Mouse (Mus musculus) testis, adult 2 months (tissue): ENCODE data around the gene Plvap. TPM values are rescaled to one million over a fixed set of nuclear protein-coding genes. Genes with fewer than 3 reads are reported as not detected.
"Not testable (repeated sequence)": the region's sequence is repeated elsewhere in the genome, so short reads cannot be mapped to it uniquely, and the experiment has no call there.

Experiments used
- H3K27ac ChIP-seq: fragments of 200-500 bp; 2 replicates; pipeline ENCODE4 v1.5.1; 2012; ENCODE audit warnings: low read depth, low read length; ENCODE audit not compliant: control insufficient read depth, insufficient read depth
- H3K27me3 ChIP-seq: fragments of 200-500 bp; 2 replicates; pipeline ENCODE4 v1.6.1; 2012; ENCODE audit warnings: mild to moderate bottlenecking, low read length, moderate library complexity; ENCODE audit not compliant: control insufficient read depth, insufficient read depth
- H3K36me3 ChIP-seq: fragments of 200-500 bp; 2 replicates; pipeline ENCODE4 v1.6.1; 2012; ENCODE audit warnings: mild to moderate bottlenecking, low read length; ENCODE audit not compliant: control insufficient read depth, insufficient read depth
- H3K4me1 ChIP-seq: fragments of 200-500 bp; 2 replicates; pipeline ENCODE4 v1.6.1; 2012; ENCODE audit warnings: low read length; ENCODE audit not compliant: control insufficient read depth, insufficient read depth
- H3K4me3 ChIP-seq: fragments of 200-500 bp; 2 replicates; pipeline ENCODE4 v1.5.1; 2012; ENCODE audit warnings: low read depth, mild to moderate bottlenecking, low read length, moderate library complexity, mixed read lengths; ENCODE audit not compliant: control insufficient read depth
- CTCF ChIP-seq: fragments of 200-500 bp; IDR thresholded peaks from 2 replicates; pipeline ENCODE4 v1.5.1; 2012; ENCODE audit warnings: low read depth, mild to moderate bottlenecking, inconsistent platforms, low read length, moderate library complexity; ENCODE audit not compliant: control insufficient read depth, insufficient read depth, insufficient replicate concordance
- POLR2A ChIP-seq: fragments of 200-500 bp; IDR thresholded peaks from 2 replicates; pipeline ENCODE4 v1.6.1; 2012; ENCODE audit warnings: low read depth, mild to moderate bottlenecking, inconsistent platforms, low read length, moderate library complexity; ENCODE audit not compliant: control insufficient read depth
- polyA plus RNA-seq: library from polyadenylated mRNA; depleted of rRNA; stranded (reverse); fragments of >200 nt; gene quantifications from 2 replicates; pipeline ENCODE4 v1.2.3, GENCODE M21; 2012

Gene Plvap
- polyA plus RNA-seq, 1 experiment, result 0.95 TPM

- H3K36me3 ChIP-seq, result no peaks in the 10 kb centered on the region
Observed at GRCm38 (mm10) chr8:71535663-71536062, 24.1 kb upstream of the Plvap start.

GRCm38 (mm10) chr8:71534263-71534810 is 22.8 kb upstream of the Plvap start:
- Histone ChIP-seq H3K27me3 (no peaks in the 10 kb centered on the region), H3K36me3 (no peaks in the 10 kb centered on the region), H3K27ac (no peak overlapping the region), H3K4me3 (no peak overlapping the region), H3K4me1 (peaks cover 12% of the 10 kb centered on the region)
- no peak for TF ChIP-seq CTCF
- TF ChIP-seq POLR2A, result no peak

More at GRCm38 (mm10) chr8:71535663-71536062, 24.1 kb upstream of the Plvap start:
- Histone ChIP-seq H3K4me1 (peaks cover 12% of the 10 kb centered on the region), H3K27me3 (no peaks in the 10 kb centered on the region), H3K4me3 (no peak overlapping the region), H3K27ac (no peak overlapping the region)
- TF ChIP-seq CTCF, result no peak

GRCm38 (mm10) chr8:71530735-71531467 is 19.3 kb upstream of the Plvap start:
- not testable (repeated sequence) for H3K36me3 ChIP-seq, H3K4me1 ChIP-seq, H3K27ac ChIP-seq, H3K4me3 ChIP-seq, H3K27me3 ChIP-seq

DNA sequence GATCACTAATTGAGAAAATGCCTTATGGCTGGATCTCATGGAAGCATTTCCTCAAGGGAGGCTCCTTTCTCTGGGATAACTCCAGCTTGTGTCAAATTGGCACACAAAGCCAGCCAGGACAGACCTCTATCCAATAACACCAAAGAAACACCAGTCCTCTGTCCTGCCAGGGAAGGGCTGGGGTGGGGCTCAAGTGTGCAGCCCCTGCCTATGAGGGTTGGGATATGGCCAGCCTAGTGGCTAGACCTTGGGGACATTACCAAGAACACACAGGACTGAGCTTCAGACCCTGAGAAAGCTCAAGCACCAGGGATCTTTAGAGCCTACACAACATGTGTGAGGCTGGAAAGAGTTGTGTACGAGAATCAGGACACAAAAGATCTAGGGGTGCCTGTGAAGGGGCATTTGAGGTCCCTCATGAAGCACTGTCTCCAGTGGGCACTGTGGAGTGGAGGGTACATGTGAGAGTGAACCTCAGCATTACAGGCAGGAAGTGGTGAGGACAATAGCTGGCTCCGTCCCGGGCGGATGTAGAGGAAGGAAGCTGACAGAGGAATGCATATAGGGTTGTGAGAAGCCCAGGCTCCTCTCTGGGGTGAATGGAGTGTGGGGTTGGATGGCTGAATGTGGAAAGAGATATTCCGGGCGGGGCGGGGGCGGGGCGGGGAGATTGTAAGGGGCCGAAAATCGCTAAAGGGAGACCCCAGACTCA is 17.0 kb upstream of the Plvap start:
- H3K27ac ChIP-seq, result no peak overlapping the region
- no peak overlapping the region for H3K4me3 ChIP-seq
- TF ChIP-seq CTCF (no peak), POLR2A (no peak)
- H3K27me3 ChIP-seq, result no peaks in the 10 kb centered on the region
- H3K36me3 ChIP-seq, result no peaks in the 10 kb centered on the region
- H3K4me1 ChIP-seq, result peaks cover 3% of the 10 kb centered on the region; the same call in 1 of the 2 replicates

- H3K27me3 ChIP-seq, result no peaks in the 10 kb centered on the region
- no peak for TF ChIP-seq POLR2A
- no peak for TF ChIP-seq CTCF
Observed at GRCm38 (mm10) chr8:71527162-71527870, 15.8 kb upstream of the Plvap start.

GRCm38 (mm10) chr8:71526272-71526671 is 14.7 kb upstream of the Plvap start:
- H3K27me3 ChIP-seq, result no peaks in the 10 kb centered on the region
- no peak overlapping the region for H3K4me3 ChIP-seq
- H3K36me3 ChIP-seq, result no peaks in the 10 kb centered on the region
- no peak overlapping the region for H3K27ac ChIP-seq
- H3K4me1 ChIP-seq, result peaks cover 3% of the 10 kb centered on the region
- TF ChIP-seq POLR2A (no peak), CTCF (no peak)

More at GRCm38 (mm10) chr8:71527162-71527870, 15.8 kb upstream of the Plvap start:
- Histone ChIP-seq H3K4me1 (peaks cover 3% of the 10 kb centered on the region; the same call in 1 of the 2 replicates), H3K36me3 (no peaks in the 10 kb centered on the region), H3K27ac (no peak overlapping the region), H3K4me3 (no peak overlapping the region)
